8 mouse cellular contexts compared by ENCODE assay signal in genomic region chr17:65706220-65706619, GRCm38 (mm10).
DNase-seq lines count a peak whose midpoint lies in the region; ATAC-seq and TF ChIP-seq lines count a peak whose summit lies in the region.

No protein-coding gene starts in this region.

- 84% methylated on average over 5 of the region's 5 CpGs for WGBS in hindbrain, embryonic 10.5 days
- 78% methylated on average over 5 of the region's 5 CpGs for WGBS in hindbrain, embryonic 12.5 days
- WGBS in heart, postnatal 0 days = 53% methylated on average over 5 of the region's 5 CpGs

- H3K4me3 ChIP-seq in hindbrain, embryonic 10.5 days = no peak overlapping the region
- no peak overlapping the region for H3K4me3 ChIP-seq in hindbrain, embryonic 12.5 days
- H3K4me3 ChIP-seq in heart, postnatal 0 days (ENCODE audit: low read depth, low read length) = no peak overlapping the region
- H3K4me3 ChIP-seq in left cerebral cortex, adult 2 months = no peak overlapping the region

- no peak overlapping the region for H3K9ac ChIP-seq in hindbrain, embryonic 12.5 days
- H3K9ac ChIP-seq in heart, postnatal 0 days (replicated peaks; ENCODE audit: low read depth, low read length) = no peak overlapping the region

- no peak for TF ChIP-seq EP300 in heart, postnatal 0 days (IDR thresholded peaks at IDR 0.05; ENCODE audit: low read depth)

- peak; percentile 23 for DNase-seq in hindbrain, embryonic 10.5 days (ENCODE audit: low spot score)
- peak; percentile 63 for DNase-seq in ES-CJ7 (ENCODE audit: low read depth, low spot score)
- DNase-seq in cerebellum, adult 9-10 months = peak; percentile 59
- peak; percentile 58 for DNase-seq in heart, postnatal 0 days (ENCODE audit: low spot score)
- peak; percentile 59 to 68 for DNase-seq in left cerebral cortex, adult 2 months (ENCODE audit: extremely low spot score in 1 of 2, low spot score in 2 of 2)
- peak; percentile 54 for DNase-seq in ovary, postnatal 14 days (ENCODE audit: low spot score)
- DNase-seq in urinary bladder, postnatal 25 days (ENCODE audit: low spot score) = peak; percentile 51

- no peaks in the 10 kb centered on the region for H3K27me3 ChIP-seq in hindbrain, embryonic 10.5 days (ENCODE audit: insufficient read depth, poor library complexity, severe bottlenecking)
- no peaks in the 10 kb centered on the region for H3K27me3 ChIP-seq in hindbrain, embryonic 12.5 days
- H3K27me3 ChIP-seq in heart, postnatal 0 days (ENCODE audit: control insufficient read depth, insufficient read depth, low read length) = no peaks in the 10 kb centered on the region

- peaks cover 11% of the 10 kb centered on the region for H3K4me1 ChIP-seq in hindbrain, embryonic 10.5 days (replicated peaks)
- H3K4me1 ChIP-seq in hindbrain, embryonic 12.5 days = peaks cover 12% of the 10 kb centered on the region
- H3K4me1 ChIP-seq in heart, postnatal 0 days (ENCODE audit: control insufficient read depth, insufficient read depth) = peaks cover 11% of the 10 kb centered on the region; the same call in 1 of the 2 replicates

- H3K4me2 ChIP-seq in hindbrain, embryonic 12.5 days (replicated peaks) = no peak overlapping the region
- H3K4me2 ChIP-seq in heart, postnatal 0 days (ENCODE audit: low read depth, low read length) = no peak overlapping the region

- peaks cover 8% of the 10 kb centered on the region for H3K9me3 ChIP-seq in hindbrain, embryonic 10.5 days
- H3K9me3 ChIP-seq in hindbrain, embryonic 12.5 days (replicated peaks) = peaks cover 4% of the 10 kb centered on the region
- no peaks in the 10 kb centered on the region for H3K9me3 ChIP-seq in heart, postnatal 0 days (replicated peaks; ENCODE audit: control insufficient read depth, low read length)

- intact Hi-C loops in left cerebral cortex, adult 2 months (cut with DNase I) = loop anchor here (5.0 kb wide), 2 partner anchors 66 to 131 kb away; partner anchors contain the start of gene Rab31

- H3K27ac ChIP-seq in hindbrain, embryonic 10.5 days = no peak overlapping the region
- H3K27ac ChIP-seq in hindbrain, embryonic 12.5 days = no peak overlapping the region
- no peak overlapping the region for H3K27ac ChIP-seq in heart, postnatal 0 days (ENCODE audit: low read depth)
- H3K27ac ChIP-seq in left cerebral cortex, adult 2 months = no peak overlapping the region

- peak; percentile 77 for TF ChIP-seq CTCF in heart, postnatal 0 days (IDR thresholded peaks at IDR 0.05; ENCODE audit: low read depth)
- TF ChIP-seq CTCF in left cerebral cortex, adult 2 months (IDR thresholded peaks at IDR 0.05) = peak; percentile 76

- no peak for ATAC-seq in hindbrain, embryonic 12.5 days (ENCODE audit: low FRiP score)
- ATAC-seq in heart, postnatal 0 days (ENCODE audit: insufficient read depth, low read depth) = peak; percentile 40; the same call in 1 of the 2 replicates

- H3K36me3 ChIP-seq in hindbrain, embryonic 10.5 days = peaks cover 16% of the 10 kb centered on the region
- peaks cover 5% of the 10 kb centered on the region for H3K36me3 ChIP-seq in hindbrain, embryonic 12.5 days
- 0 out of 2 replicates have a peak, but pooled peaks cover 4% of the 10 kb centered on the region for H3K36me3 ChIP-seq in heart, postnatal 0 days (replicated peaks; ENCODE audit: control insufficient read depth, insufficient read depth, low read length)
